ENCODE assay signal across 11 mouse cellular contexts in genomic region chr6:127855711-127856295, GRCm38 (mm10). TPM values are rescaled to one million over a fixed set of nuclear protein-coding genes. Genes with fewer than 3 reads are reported as not detected.
DNase-seq lines count a peak whose midpoint lies in the region; ATAC-seq lines count a peak whose summit lies in the region.
"Had no signal": no experiment of that assay in that cellular context is flagged by ENCODE, and none has a peak within 500 bp of the region (broad histone marks: within the 10 kb centered on the region; RNA-seq: fewer than 3 reads in every experiment).

No protein-coding gene starts in this region.

- H3K36me3 ChIP-seq in embryonic facial prominence, embryonic 15.5 days: no peaks in the 10 kb centered on the region
- H3K36me3 ChIP-seq in hindbrain, embryonic 16.5 days (ENCODE audit: control insufficient read depth, insufficient read depth, low read length): no peaks in the 10 kb centered on the region
- H3K36me3 ChIP-seq in neural tube, embryonic 13.5 days: no peaks in the 10 kb centered on the region
- H3K36me3 ChIP-seq: heart, embryonic 13.5 days had no signal

- H3K9ac ChIP-seq in embryonic facial prominence, embryonic 15.5 days: no peak overlapping the region
- no peak overlapping the region for H3K9ac ChIP-seq in hindbrain, embryonic 16.5 days (ENCODE audit: low read depth, low read length)
- no peak overlapping the region for H3K9ac ChIP-seq in neural tube, embryonic 13.5 days
- H3K9ac ChIP-seq: heart, embryonic 13.5 days had no signal

- no peaks in the 10 kb centered on the region for H3K27me3 ChIP-seq in embryonic facial prominence, embryonic 15.5 days
- H3K27me3 ChIP-seq in hindbrain, embryonic 16.5 days (replicated peaks; ENCODE audit: control insufficient read depth, insufficient read depth, low read length): no peaks in the 10 kb centered on the region
- H3K27me3 ChIP-seq in neural tube, embryonic 13.5 days: no peaks in the 10 kb centered on the region
- H3K27me3 ChIP-seq: heart, embryonic 13.5 days had no signal

- no peak overlapping the region for H3K4me3 ChIP-seq in embryonic facial prominence, embryonic 15.5 days (replicated peaks)
- no peak overlapping the region for H3K4me3 ChIP-seq in hindbrain, embryonic 16.5 days (ENCODE audit: low read length)
- H3K4me3 ChIP-seq in neural tube, embryonic 13.5 days: no peak overlapping the region
- H3K4me3 ChIP-seq: heart, embryonic 13.5 days had no signal

- peak; percentile 49 for DNase-seq in embryo, embryonic 10 days (ENCODE audit: low spot score)
- no peak for DNase-seq in embryo, embryonic 9.5 days (ENCODE audit: extremely low spot score)
- no peak for DNase-seq in kidney, adult 9 months
- DNase-seq in ovary, postnatal 10 days (ENCODE audit: low spot score): no peak
- DNase-seq: kidney, adult 11 months; lung, postnatal 36 days had no signal

- H3K27ac ChIP-seq in embryonic facial prominence, embryonic 15.5 days (replicated peaks): peak overlapping the region; percentile 68
- 0 out of 2 replicates have a peak overlapping the region, but pooled peaks have one; percentile 10 for H3K27ac ChIP-seq in hindbrain, embryonic 16.5 days (ENCODE audit: low read depth, low read length)
- peak overlapping the region; percentile 64 for H3K27ac ChIP-seq in neural tube, embryonic 13.5 days (replicated peaks)
- H3K27ac ChIP-seq: heart, embryonic 13.5 days had no signal

- no peak overlapping the region for H3K4me2 ChIP-seq in embryonic facial prominence, embryonic 15.5 days (replicated peaks)
- H3K4me2 ChIP-seq in hindbrain, embryonic 16.5 days (ENCODE audit: low read length): no peak overlapping the region
- H3K4me2 ChIP-seq in neural tube, embryonic 13.5 days: no peak overlapping the region
- H3K4me2 ChIP-seq: heart, embryonic 13.5 days had no signal

- peaks cover 33% of the 10 kb centered on the region for H3K4me1 ChIP-seq in embryonic facial prominence, embryonic 15.5 days
- peaks cover 17% of the 10 kb centered on the region for H3K4me1 ChIP-seq in hindbrain, embryonic 16.5 days (ENCODE audit: control insufficient read depth, insufficient read depth, low read depth, low read length)
- H3K4me1 ChIP-seq in neural tube, embryonic 13.5 days (replicated peaks): peaks cover 25% of the 10 kb centered on the region

- ATAC-seq in embryonic facial prominence, embryonic 15.5 days (ENCODE audit: insufficient number of reproducible peaks, low FRiP score, low TSS enrichment, low read depth): peak; percentile 70
- ATAC-seq in hindbrain, embryonic 16.5 days: peak; percentile 79
- peak; percentile 54; the same call in 1 of the 2 replicates for ATAC-seq in neural tube, embryonic 13.5 days (ENCODE audit: low read depth)
- ATAC-seq in monocyte, adult 5-6 weeks (replicated peaks; ENCODE audit: insufficient number of reproducible peaks, low FRiP score, low TSS enrichment, poor library complexity, severe bottlenecking): no peak

- no peaks in the 10 kb centered on the region for H3K9me3 ChIP-seq in embryonic facial prominence, embryonic 15.5 days (replicated peaks)
- no peaks in the 10 kb centered on the region for H3K9me3 ChIP-seq in hindbrain, embryonic 16.5 days (ENCODE audit: control insufficient read depth, low read length)
- H3K9me3 ChIP-seq in neural tube, embryonic 13.5 days: no peaks in the 10 kb centered on the region
- H3K9me3 ChIP-seq: heart, embryonic 13.5 days had no signal

- WGBS in embryonic facial prominence, embryonic 15.5 days: 31% methylated on average over 9 of the region's 9 CpGs
- WGBS in hindbrain, embryonic 16.5 days: 35% methylated on average over 9 of the region's 9 CpGs
- WGBS in neural tube, embryonic 13.5 days: 32% methylated on average over 9 of the region's 9 CpGs

RNA-seq across cellular contexts. Expression of gene Tspan11, which starts 31.6 kb away (rescaled TPM):
- polyA plus RNA-seq in embryonic facial prominence, embryonic 15.5 days (2015; fragmentation: Nextera tagmentation; extraction: Ambion mirVana): 29.6 and 37.8 TPM in 2 replicates
- 3.2 and 4.2 TPM in 2 replicates for polyA plus RNA-seq in hindbrain, embryonic 16.5 days (2015; fragmentation: Nextera tagmentation; extraction: Ambion mirVana)
- polyA plus RNA-seq in neural tube, embryonic 13.5 days (2015; fragmentation: Nextera tagmentation; extraction: Ambion mirVana): 9.8 and 14.7 TPM in 2 replicates
- not detected in 3 replicates for total RNA-seq in monocyte, adult 5-6 weeks (2017)

Comparison
In these comparisons a context has a peak if more than half of its experiments do, and no peak if none do; other contexts are left out.
1. H3K27ac ChIP-seq: peak in every context shown above with its lines; median percentile 68 in embryonic facial prominence, embryonic 15.5 days; 64 in neural tube, embryonic 13.5 days; 10 in hindbrain, embryonic 16.5 days.